Mouse (Mus musculus): ENCODE measurements around the gene Polr2j. TPM values are rescaled to one million over a fixed set of nuclear protein-coding genes. Genes with fewer than 3 reads are reported as not detected.
"Not testable (repeated sequence)": the region's sequence is repeated elsewhere in the genome, so short reads cannot be mapped to it uniquely, and the experiment has no call there.

Polr2j gene
- polyA plus RNA-seq, 1 experiment from 2014 or later, result 214 TPM

DNA sequence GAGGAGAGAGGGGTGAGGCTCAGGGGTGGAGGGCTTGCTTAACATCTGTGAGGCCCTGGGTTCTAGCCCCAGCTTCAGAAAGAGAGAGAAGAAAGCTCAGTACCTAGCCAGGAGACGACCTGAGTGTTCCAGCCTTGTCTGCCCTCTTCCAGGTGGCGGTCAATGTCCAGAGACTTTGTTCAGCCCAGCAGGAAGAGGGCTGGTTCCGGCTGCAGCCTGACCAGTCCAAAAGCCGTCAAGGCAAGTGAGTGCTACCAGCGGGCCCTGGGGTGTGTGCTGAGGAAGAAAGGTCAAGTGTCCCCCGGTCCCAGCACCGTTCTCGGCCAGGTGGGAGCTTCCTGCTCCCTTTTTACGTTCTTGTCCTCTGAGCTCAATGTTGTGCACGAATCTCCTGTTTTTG lies 17.9 kb upstream of the Polr2j start:
- WGBS, result 84% methylated on average over 10 of the region's 10 CpGs
- H3K27ac ChIP-seq (ENCODE audit: low read length), result no peak overlapping the region
- no peaks in the 10 kb centered on the region for H3K36me3 ChIP-seq (ENCODE audit: control insufficient read depth, insufficient read depth)
- no peak overlapping the region for H3K9ac ChIP-seq (replicated peaks; ENCODE audit: low read depth, low read length)
- H3K9me3 ChIP-seq (ENCODE audit: control insufficient read depth, low read length), result no peaks in the 10 kb centered on the region
- ATAC-seq, result no peak
- H3K4me2 ChIP-seq (ENCODE audit: low read length), result no peak overlapping the region
- 0 out of 2 replicates have a peak, but pooled peaks cover 2% of the 10 kb centered on the region for H3K27me3 ChIP-seq (replicated peaks; ENCODE audit: control insufficient read depth, insufficient read depth, low read length)
- H3K4me1 ChIP-seq (replicated peaks; ENCODE audit: control insufficient read depth, insufficient read depth, low read length), result peaks cover 6% of the 10 kb centered on the region; the same call in 1 of the 2 replicates
- H3K4me3 ChIP-seq (replicated peaks; ENCODE audit: low read length), result no peak overlapping the region

DNA sequence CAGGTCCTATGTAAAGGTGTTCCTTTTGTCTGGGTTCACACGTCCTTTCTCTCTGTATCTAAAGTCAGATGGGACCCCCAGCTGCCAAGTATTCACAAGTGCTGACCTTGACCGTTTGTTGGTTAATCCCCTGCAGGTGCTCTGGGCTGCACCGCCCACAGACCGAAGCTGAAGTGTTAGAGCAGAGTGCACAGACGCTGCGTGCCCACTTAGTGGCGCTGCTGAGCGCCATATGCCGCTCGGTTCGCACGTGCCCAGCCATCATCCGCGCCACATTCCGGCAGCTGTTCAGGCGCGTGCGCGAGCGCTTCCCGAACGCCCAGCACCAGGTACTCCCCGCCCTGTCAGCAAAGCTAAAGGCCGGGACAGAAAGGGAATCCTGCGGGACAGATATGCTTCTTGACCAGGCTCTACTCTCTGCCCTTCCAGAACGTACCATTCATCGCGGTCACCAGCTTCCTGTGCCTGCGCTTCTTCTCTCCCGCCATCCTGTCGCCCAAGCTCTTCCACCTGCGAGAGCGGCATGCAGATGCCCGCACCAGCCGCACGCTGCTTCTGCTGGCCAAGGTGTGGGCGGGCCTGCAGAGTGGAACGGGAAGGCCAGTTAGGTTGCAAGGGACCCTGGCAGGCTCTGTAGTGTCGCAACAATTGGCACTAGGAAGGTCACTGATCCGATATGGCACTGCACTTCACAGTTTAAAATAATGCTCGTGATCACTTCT lies 14.2 kb upstream of the Polr2j start:
- Histone ChIP-seq H3K4me1 (replicated peaks; ENCODE audit: control insufficient read depth, insufficient read depth, low read length) (peaks cover 6% of the 10 kb centered on the region; the same call in 1 of the 2 replicates), H3K9ac (replicated peaks; ENCODE audit: low read depth, low read length) (peak overlapping the region; percentile 62), H3K4me3 (replicated peaks; ENCODE audit: low read length) (peak overlapping the region; percentile 44), H3K9me3 (ENCODE audit: control insufficient read depth, low read length) (no peaks in the 10 kb centered on the region), H3K4me2 (ENCODE audit: low read length) (peak overlapping the region; percentile 82), H3K27me3 (replicated peaks; ENCODE audit: control insufficient read depth, insufficient read depth, low read length) (0 out of 2 replicates have a peak, but pooled peaks cover 2% of the 10 kb centered on the region), H3K36me3 (ENCODE audit: control insufficient read depth, insufficient read depth) (no peaks in the 10 kb centered on the region), H3K27ac (ENCODE audit: low read length) (no peak overlapping the region)
- WGBS, result 6% methylated on average over 41 of the region's 41 CpGs
- peak; percentile 94 for ATAC-seq

GRCm38 (mm10) chr5:136104511-136104910 lies 11.9 kb upstream of the Polr2j start:
- no peak for ATAC-seq
- Histone ChIP-seq H3K27ac (ENCODE audit: low read length) (no peak overlapping the region), H3K4me3 (replicated peaks; ENCODE audit: low read length) (no peak overlapping the region), H3K36me3 (ENCODE audit: control insufficient read depth, insufficient read depth) (no peaks in the 10 kb centered on the region), H3K9ac (replicated peaks; ENCODE audit: low read depth, low read length) (no peak overlapping the region), H3K9me3 (ENCODE audit: control insufficient read depth, low read length) (no peaks in the 10 kb centered on the region), H3K4me1 (replicated peaks; ENCODE audit: control insufficient read depth, insufficient read depth, low read length) (peaks cover 6% of the 10 kb centered on the region; the same call in 1 of the 2 replicates), H3K27me3 (replicated peaks; ENCODE audit: control insufficient read depth, insufficient read depth, low read length) (0 out of 2 replicates have a peak, but pooled peaks cover 2% of the 10 kb centered on the region), H3K4me2 (ENCODE audit: low read length) (no peak overlapping the region)
- WGBS, result 91% methylated on average over 5 of the region's 5 CpGs

DNA sequence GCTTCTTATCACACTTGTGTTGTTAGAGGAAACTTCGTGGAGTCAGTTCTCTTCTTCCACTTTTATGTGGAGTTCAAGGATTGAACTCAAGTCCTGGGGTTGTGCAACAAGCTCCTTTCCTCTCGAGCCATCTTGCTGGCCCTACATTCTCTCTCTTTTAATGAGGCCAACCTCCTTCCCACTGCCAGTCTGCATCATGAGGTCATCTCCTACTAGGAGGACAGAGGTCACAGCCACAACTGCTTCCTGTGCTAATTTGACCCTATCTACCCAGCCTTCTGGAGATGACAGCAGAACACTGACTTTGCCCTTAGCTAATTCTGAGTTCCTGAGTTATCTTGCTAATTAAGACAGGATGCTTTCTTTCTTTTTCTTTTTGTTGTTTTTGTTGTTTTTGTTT lies 7.9 kb upstream of the Polr2j start:
- H3K4me2 ChIP-seq (ENCODE audit: low read length), result no peak overlapping the region
- no peaks in the 10 kb centered on the region for H3K27me3 ChIP-seq (replicated peaks; ENCODE audit: control insufficient read depth, insufficient read depth, low read length)
- no peaks in the 10 kb centered on the region for H3K9me3 ChIP-seq (ENCODE audit: control insufficient read depth, low read length)
- no peak for ATAC-seq
- H3K4me3 ChIP-seq (replicated peaks; ENCODE audit: low read length), result no peak overlapping the region
- 60% methylated on average over 2 of the region's 2 CpGs for WGBS
- H3K9ac ChIP-seq (replicated peaks; ENCODE audit: low read depth, low read length), result no peak overlapping the region
- no peaks in the 10 kb centered on the region for H3K4me1 ChIP-seq (replicated peaks; ENCODE audit: control insufficient read depth, insufficient read depth, low read length)
- no peak overlapping the region for H3K27ac ChIP-seq (ENCODE audit: low read length)
- no peaks in the 10 kb centered on the region for H3K36me3 ChIP-seq (ENCODE audit: control insufficient read depth, insufficient read depth)

GRCm38 (mm10) chr5:136109042-136109441 lies 7.4 kb upstream of the Polr2j start:
- Histone ChIP-seq H3K27ac (ENCODE audit: low read length) (no peak overlapping the region), H3K4me2 (ENCODE audit: low read length) (no peak overlapping the region), H3K27me3 (replicated peaks; ENCODE audit: control insufficient read depth, insufficient read depth, low read length) (no peaks in the 10 kb centered on the region), H3K4me1 (replicated peaks; ENCODE audit: control insufficient read depth, insufficient read depth, low read length) (no peaks in the 10 kb centered on the region), H3K36me3 (ENCODE audit: control insufficient read depth, insufficient read depth) (no peaks in the 10 kb centered on the region), H3K9me3 (ENCODE audit: control insufficient read depth, low read length) (no peaks in the 10 kb centered on the region), H3K9ac (replicated peaks; ENCODE audit: low read depth, low read length) (no peak overlapping the region), H3K4me3 (replicated peaks; ENCODE audit: low read length) (no peak overlapping the region)
- 87% methylated on average over 3 of the region's 3 CpGs for WGBS
- ATAC-seq, result no peak

GRCm38 (mm10) chr5:136113546-136113945 lies 2.9 kb upstream of the Polr2j start:
- not testable (repeated sequence) for H3K27me3 ChIP-seq (replicated peaks; ENCODE audit: control insufficient read depth, insufficient read depth, low read length); H3K4me2 ChIP-seq (ENCODE audit: low read length); ATAC-seq; H3K27ac ChIP-seq (ENCODE audit: low read length); H3K9me3 ChIP-seq (ENCODE audit: control insufficient read depth, low read length); H3K9ac ChIP-seq (replicated peaks; ENCODE audit: low read depth, low read length); H3K36me3 ChIP-seq (ENCODE audit: control insufficient read depth, insufficient read depth); H3K4me3 ChIP-seq (replicated peaks; ENCODE audit: low read length)
- H3K4me1 ChIP-seq (replicated peaks; ENCODE audit: control insufficient read depth, insufficient read depth, low read length), result peaks cover 19% of the 10 kb centered on the region
- WGBS, result 36% methylated on average over 4 of the region's 4 CpGs

DNA sequence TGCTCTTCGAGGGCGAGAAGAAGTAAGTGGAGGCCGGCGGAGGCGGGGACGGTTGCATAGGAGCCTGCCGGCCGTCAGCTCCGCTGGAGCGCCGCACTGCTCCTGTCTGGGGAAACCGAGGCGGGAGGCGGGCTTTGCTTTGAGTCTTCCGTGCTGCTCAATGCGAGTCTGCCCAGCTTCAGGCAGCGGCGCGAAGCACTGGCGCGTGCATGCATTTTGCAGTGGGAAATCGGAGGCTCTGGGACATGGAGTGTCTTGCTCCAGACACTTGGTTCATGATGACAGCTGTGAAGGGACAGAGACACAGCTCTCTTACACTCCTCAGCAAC lies 317 bp downstream of the Polr2j start:
- H3K4me2 ChIP-seq (ENCODE audit: low read length), result peak overlapping the region; percentile 91
- H3K36me3 ChIP-seq (ENCODE audit: control insufficient read depth, insufficient read depth), result peaks cover 11% of the 10 kb centered on the region
- H3K9ac ChIP-seq (replicated peaks; ENCODE audit: low read depth, low read length), result peak overlapping the region; percentile 85
- ATAC-seq, result peak; percentile 68
- WGBS, result under 1% methylated on average over 22 of the region's 22 CpGs
- H3K4me1 ChIP-seq (replicated peaks; ENCODE audit: control insufficient read depth, insufficient read depth, low read length), result peaks cover 19% of the 10 kb centered on the region
- H3K4me3 ChIP-seq (replicated peaks; ENCODE audit: low read length), result peak overlapping the region; percentile 88
- H3K9me3 ChIP-seq (ENCODE audit: control insufficient read depth, low read length), result no peaks in the 10 kb centered on the region
- H3K27me3 ChIP-seq (replicated peaks; ENCODE audit: control insufficient read depth, insufficient read depth, low read length), result no peaks in the 10 kb centered on the region
- peak overlapping the region; percentile 70 for H3K27ac ChIP-seq (ENCODE audit: low read length)

GRCm38 (mm10) chr5:136122165-136122564 lies 5.7 kb downstream of the Polr2j start:
- ATAC-seq, result no peak
- H3K4me1 ChIP-seq (replicated peaks; ENCODE audit: control insufficient read depth, insufficient read depth, low read length), result peaks cover 11% of the 10 kb centered on the region
- H3K4me3 ChIP-seq (replicated peaks; ENCODE audit: low read length), result no peak overlapping the region
- no peaks in the 10 kb centered on the region for H3K9me3 ChIP-seq (ENCODE audit: control insufficient read depth, low read length)
- no peak overlapping the region for H3K27ac ChIP-seq (ENCODE audit: low read length)
- H3K27me3 ChIP-seq (replicated peaks; ENCODE audit: control insufficient read depth, insufficient read depth, low read length), result no peaks in the 10 kb centered on the region
- 91% methylated on average over 10 of the region's 10 CpGs for WGBS
- H3K4me2 ChIP-seq (ENCODE audit: low read length), result no peak overlapping the region
- peaks cover 38% of the 10 kb centered on the region for H3K36me3 ChIP-seq (ENCODE audit: control insufficient read depth, insufficient read depth)
- no peak overlapping the region for H3K9ac ChIP-seq (replicated peaks; ENCODE audit: low read depth, low read length)

DNA sequence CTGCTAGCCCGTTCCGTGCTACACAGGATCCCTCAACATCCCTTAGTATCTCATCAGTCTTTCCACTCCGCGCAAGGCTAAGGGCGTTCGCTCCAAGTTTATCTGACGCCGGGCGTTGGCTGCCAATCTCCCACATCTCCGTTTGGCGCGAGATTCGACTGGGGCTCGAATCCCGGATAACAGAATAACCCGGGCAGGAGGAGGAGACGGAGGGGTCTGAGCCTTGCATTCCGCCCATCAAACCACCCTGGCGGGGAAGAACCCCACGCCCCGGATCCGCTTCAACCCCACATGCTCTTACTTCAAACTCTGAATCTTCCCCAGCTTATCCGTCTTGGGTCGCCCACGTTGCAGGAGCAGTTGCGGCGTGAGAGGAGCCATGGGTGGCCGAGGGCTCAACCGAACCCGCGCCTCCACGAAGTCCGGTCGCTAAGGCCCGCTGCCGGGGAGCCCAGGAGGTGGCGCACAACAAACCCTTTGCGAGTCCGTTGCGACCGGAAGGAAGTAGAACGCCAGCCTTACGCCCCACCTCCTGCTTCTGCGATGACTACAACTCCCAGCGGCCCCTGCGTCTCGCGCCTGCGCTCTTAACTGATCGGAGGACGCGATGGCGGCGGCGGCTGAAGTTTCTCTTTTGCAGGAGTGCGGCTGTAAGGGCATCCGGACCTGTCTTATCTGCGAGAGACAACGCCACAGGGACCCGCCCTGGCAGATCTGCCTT lies 19.3 kb downstream of the Polr2j start, which contains the start of the genes Lrwd1 and Alkbh4:
Lrwd1 (minus strand) TSS at position 504 of the 721 bp plus-strand sequence.
Alkbh4 (plus strand) TSS at position 576 of the 721 bp plus-strand sequence.
- H3K27me3 ChIP-seq (replicated peaks; ENCODE audit: control insufficient read depth, insufficient read depth, low read length), result no peaks in the 10 kb centered on the region
- peak; percentile 98 for ATAC-seq
- peak within 1 kb of the TSS; percentile 35 for H3K27ac ChIP-seq (ENCODE audit: low read length)
- H3K9me3 ChIP-seq (ENCODE audit: control insufficient read depth, low read length), result no peaks in the 10 kb centered on the region
- H3K4me2 ChIP-seq (ENCODE audit: low read length), result peak within 1 kb of the TSS; percentile 63
- peaks cover 20% of the 10 kb centered on the region for H3K4me1 ChIP-seq (replicated peaks; ENCODE audit: control insufficient read depth, insufficient read depth, low read length)
- peak within 1 kb of the TSS; percentile 72 for H3K9ac ChIP-seq (replicated peaks; ENCODE audit: low read depth, low read length)
- WGBS, result under 1% methylated on average over 60 of the region's 60 CpGs
- H3K36me3 ChIP-seq (ENCODE audit: control insufficient read depth, insufficient read depth), result peaks cover 5% of the 10 kb centered on the region
- peak within 1 kb of the TSS; percentile 54 for H3K4me3 ChIP-seq (replicated peaks; ENCODE audit: low read length)

Data from forebrain, embryonic 16.5 days (tissue).